Mouse (Mus musculus): ENCODE data around the gene Myo1g. TPM values are rescaled to one million over a fixed set of nuclear protein-coding genes. Genes with fewer than 3 reads are reported as not detected.
"Not testable (repeated sequence)": the region's sequence is repeated elsewhere in the genome, so short reads cannot be mapped to it uniquely, and the experiment has no call there.

The Myo1g gene
- total RNA-seq, 4 experiments from 2014 or later: 0.44 to 1.3 (median 0.67) TPM

DNA sequence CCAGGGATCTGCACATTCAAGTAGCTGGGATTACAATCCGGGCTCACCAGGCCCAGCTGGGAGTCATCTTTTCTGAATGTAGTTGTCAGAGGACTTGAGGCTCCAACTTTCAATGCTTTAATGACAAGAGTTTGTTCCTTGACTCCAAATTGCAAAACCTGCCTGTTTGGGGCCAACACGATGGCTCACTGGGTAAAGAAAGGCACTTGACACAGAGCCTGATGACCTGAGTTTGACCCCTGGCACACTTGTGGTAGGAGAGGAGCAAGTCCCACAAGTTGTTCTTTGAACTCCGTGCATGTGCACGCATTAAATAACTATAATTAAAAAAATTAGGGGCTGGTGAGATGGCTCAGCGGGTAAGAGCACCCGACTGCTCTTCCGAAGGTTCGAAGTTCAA lies 9.2 kb upstream of the Myo1g start:
- DNase-seq (ENCODE audit: low spot score in 2 of 2): no peak

GRCm38 (mm10) chr11:6528186-6529006 lies 7.6 kb upstream of the Myo1g start:
- peak; percentile 95 to 99 for DNase-seq (ENCODE audit: low spot score in 2 of 2)

- DNase-seq (ENCODE audit: low spot score in 2 of 2): no peak
These were observed 6.8 kb upstream of the Myo1g start for GRCm38 (mm10) chr11:6527256-6528185.

GRCm38 (mm10) chr11:6526526-6527255 lies 5.9 kb upstream of the Myo1g start:
- DNase-seq (ENCODE audit: low spot score in 2 of 2): not testable (repeated sequence)

DNA sequence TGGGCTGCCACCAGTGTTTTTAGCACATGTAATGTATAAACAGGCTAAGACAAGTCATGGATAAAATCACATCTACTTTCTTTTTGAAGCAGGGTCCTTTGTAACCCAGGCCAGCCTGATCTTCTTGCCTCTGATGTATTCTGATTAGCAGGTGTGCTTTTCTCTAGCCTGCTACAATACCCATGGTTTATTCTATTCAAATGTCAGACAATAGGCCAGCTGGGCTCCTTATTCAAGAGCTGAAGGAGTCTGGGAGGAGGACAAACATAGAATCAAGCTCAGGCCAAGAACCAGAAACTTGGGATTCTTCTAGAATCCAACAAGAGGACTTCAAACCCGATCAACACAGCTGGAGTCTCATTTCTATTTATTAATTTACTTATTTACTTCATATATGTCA lies 4.5 kb upstream of the Myo1g start:
- no peak for DNase-seq (ENCODE audit: low spot score in 2 of 2)

DNA sequence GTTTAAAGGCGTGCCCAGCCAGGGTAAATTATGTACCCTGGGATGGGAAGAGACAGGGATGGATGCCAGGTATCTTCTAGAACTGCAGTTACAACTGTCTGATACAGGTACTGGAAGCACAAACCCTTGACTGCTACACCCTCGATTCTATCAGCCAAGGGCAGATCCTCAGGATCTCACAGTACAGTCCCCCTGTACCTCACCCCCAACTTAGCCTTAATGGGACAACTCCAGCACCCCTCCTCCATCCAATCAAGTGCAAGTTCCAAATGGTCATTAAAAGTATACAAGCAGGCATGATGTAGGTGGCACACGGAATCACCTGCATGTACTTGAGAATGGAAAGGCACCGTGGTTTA lies 4.1 kb upstream of the Myo1g start:
- DNase-seq (ENCODE audit: low spot score in 2 of 2): no peak

DNA sequence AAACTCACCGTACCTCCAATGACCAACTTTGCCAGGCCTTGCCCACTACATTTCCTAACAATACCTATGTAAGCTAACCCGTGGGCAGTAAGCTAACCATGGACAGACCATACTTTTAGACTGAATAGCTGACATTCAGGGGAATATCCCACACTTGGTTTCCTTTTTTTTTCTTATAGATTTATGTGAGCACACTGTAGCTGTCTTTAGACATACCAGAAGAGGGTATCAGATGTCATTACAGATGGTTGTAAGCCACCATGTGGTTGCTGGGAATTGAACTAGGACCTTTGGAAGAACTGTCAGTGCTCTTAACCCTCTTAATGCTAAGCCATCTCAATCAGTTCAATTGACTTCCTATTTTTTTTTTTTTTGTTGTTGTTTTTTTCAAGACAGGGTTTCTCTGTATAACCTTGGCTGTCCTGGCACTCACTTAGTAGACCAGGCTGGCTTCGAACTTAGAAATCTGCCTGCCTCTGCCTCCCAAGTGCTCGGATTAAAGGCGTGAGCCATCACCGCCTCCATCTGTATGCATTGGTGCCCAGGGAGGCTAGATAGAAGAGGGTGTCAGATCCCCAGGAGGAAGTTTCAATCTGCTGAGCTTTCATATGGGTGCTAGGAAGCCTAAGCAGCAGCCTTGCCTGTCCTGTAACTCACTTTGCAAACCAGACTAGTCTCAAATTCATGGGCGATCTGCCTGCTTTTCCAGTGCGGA lies 3.6 kb upstream of the Myo1g start:
- no peak for DNase-seq (ENCODE audit: low spot score in 2 of 2)

- DNase-seq (ENCODE audit: low spot score in 2 of 2): no peak
These were observed 2.9 kb upstream of the Myo1g start for GRCm38 (mm10) chr11:6523662-6524088.

DNA sequence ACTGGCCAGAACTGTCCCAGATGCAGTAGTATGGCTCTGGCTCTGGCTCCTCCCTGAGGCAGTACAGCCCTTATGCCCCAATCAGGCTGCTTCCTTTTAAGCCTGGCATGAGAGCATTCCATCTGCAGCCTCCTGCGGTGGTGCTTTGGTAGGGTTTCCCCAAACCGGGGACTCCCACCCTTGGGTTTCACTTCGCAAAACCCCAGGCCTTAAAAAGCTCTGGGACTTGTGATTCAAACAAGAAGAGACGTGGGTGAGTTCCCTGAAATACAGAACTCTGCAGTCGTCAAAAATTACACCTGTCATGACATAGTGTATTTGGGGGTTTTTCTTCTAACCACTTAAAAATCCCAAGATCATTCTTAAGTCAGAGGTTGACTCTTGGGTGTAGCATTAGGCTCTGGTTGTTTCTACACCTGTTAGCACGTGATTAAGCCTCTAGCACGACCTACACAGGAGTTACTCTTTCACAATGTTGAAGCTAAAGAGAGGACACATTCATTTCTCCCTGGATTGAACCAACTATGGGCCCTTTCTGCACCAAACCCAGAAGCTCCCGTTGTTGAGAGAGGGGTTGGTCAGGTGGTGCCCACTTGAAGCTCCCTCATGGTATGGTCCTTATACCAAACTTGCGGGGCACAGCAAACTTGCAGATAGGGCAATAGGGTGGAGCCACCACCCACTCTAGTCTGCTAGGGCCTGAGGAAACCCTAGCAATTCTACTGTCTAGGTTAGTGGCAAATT lies 2.2 kb upstream of the Myo1g start:
- DNase-seq (ENCODE audit: low spot score in 2 of 2): no peak

- DNase-seq (ENCODE audit: low spot score in 2 of 2): no peak
These were observed 1.2 kb downstream of the Myo1g start for GRCm38 (mm10) chr11:6519491-6520033.

DNA sequence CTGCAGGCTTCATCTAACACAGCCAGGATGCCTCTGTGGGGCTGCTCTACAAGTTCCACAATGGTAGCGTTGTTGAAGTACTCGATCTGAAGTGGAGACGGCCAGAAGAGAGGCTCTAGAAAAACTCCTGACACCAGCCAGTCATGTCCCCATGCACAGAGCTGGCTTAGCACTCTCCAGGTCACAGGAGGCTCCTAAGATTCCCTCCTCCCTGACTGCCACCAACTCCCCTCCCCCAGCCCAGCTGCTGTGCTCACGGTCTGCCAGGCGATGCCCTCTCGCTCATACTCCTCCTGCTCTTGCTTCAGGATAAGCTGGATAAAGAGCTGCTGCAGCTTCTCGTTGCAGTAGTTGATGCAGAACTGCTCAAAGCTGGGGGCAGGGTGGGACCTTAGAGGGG lies 5.9 kb downstream of the Myo1g start:
- no peak for DNase-seq (ENCODE audit: low spot score in 2 of 2)

GRCm38 (mm10) chr11:6508269-6508876 lies 12.4 kb downstream of the Myo1g start:
- DNase-seq (ENCODE audit: low spot score in 2 of 2): no peak

DNA sequence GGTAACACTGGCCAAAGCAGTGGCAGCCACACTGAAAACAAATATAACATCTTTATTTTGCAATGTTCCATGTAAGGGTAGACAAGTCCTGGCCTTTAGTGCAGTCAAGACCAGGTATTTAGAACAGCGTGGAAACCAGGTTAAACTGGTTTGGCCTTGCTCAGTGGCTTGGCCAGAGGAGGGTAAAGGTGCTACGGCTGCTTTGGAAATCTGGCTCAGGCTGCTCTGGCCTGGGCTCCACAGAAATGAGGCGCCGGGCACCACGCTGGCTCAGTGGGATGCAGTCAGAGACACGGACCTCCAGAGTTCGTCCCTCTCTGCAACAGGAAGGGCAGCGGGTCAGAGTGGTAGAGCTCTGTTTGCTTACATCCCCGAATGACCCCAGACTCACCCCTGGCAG lies 14.2 kb downstream of the Myo1g start:
- DNase-seq (ENCODE audit: low spot score in 2 of 2): no peak

GRCm38 (mm10) chr11:6504689-6505088 lies 16.1 kb downstream of the Myo1g start:
- DNase-seq (ENCODE audit: low spot score in 2 of 2): no peak

GRCm38 (mm10) chr11:6504226-6504625 lies 16.5 kb downstream of the Myo1g start:
- no peak for DNase-seq (ENCODE audit: low spot score in 2 of 2)

GRCm38 (mm10) chr11:6502506-6502905 lies 18.3 kb downstream of the Myo1g start:
- no peak for DNase-seq (ENCODE audit: low spot score in 2 of 2)

DNA sequence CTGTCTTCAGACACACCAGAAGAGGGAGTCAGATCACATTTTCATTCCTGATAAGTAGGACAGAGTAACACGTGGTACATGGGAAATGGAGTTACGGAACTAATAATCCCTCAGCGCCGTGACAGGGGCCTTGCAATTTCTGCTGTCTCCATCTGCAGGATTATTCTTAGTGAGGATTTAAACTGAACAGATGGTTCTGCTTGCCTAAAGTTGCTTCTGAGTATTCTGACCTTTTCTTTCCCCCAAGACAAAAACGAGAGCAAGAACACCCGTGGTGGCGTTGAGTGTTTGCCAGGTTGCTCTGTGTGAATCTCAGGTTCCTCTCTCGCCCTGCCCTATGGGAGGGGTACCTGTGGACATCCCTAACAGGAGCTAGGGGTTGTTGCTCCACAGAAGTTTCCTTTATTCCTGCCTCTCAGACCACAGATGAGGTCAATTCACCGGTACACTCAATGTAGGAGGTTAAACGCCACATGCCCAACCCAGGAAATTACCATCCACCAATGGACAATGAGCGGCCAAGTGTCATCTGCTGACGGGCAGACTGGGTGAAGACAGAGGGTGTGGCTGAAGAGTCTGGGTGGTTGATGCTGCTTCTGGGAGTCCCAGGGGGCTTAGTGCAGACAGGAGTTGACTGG lies 23.3 kb downstream of the Myo1g start:
- no peak for DNase-seq (ENCODE audit: low spot score in 2 of 2)

DNA sequence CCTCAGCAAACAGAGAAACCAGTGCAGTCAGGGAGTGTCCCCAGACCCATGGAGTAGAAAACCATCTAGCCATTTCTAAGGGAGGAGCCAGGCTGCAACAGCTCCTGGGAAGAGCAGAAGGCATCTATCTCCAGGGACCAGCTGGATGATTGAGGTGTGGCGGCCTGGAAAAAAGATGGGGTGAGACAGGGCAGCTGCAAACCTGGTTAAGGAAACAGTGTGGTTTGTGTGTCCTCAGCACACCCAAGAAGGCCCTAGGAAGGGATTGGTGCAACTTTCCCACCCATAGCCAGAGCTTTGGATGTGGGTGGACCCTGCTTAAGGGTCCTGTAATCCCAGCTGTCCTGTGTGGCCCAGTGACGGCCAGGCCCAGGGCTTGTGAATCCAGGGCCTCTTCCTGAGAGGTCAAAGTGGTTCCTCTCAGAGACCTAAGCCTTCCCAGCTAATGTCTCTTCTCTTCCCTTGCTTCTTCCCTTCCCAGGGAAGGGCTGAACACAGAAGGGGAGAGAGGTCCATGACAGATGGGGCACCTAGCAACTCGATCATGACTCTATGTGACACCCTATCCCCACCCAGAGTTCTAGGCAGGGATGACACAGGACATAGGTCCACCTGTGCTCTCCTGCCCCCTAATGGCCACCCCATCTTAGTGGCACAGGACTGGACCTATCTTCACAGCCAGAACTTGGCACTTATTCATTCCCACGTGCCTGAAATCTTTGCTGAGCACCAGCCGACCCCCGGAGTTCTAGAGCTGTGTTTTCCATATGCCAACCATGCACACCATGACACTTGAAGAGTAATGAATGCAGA lies 30.9 kb downstream of the Myo1g start:
- DNase-seq (ENCODE audit: low spot score in 2 of 2): no peak

All from left cerebral cortex, adult 8-10 months (tissue).